Mouse (Mus musculus): Measurements from ENCODE around the gene Mbd3l1.

The Mbd3l1 gene

GRCm38 (mm10) chr9:18478168-18478567 lies at the start of gene Mbd3l1, which contains the start of gene Zfp558:
Gene Mbd3l1, plus strand, starts transcription at chr9:18478359.
Gene Zfp558, minus strand, starts transcription at chr9:18478268.
- no peak for DNase-seq (ENCODE audit: low spot score in 2 of 2)

DNA sequence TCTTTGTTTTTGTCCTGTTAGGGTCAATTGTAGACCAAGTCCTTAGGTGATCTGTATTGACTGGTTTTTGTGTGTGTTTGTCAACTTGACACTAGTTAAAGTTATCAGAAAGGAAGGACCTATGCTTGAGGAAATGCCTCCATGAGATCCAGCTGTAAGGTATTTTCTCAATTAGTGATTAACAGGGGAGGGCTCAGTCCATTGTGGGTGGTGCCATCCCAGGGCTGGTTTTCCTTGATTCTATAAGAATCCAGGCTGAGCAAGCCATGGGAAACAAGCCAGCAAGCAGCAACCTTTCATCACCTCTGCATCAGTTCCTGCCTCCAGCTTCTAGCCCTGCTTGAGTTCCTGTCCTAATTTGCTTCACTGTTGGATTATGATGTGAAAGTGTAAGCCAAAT lies 47.8 kb upstream of the Mbd3l1 start, which contains the start of gene Mbd3l2:
Gene Mbd3l2 (plus strand): TSS at position 301 of the 400 bp plus-strand sequence.
- no peak for DNase-seq (ENCODE audit: low spot score in 2 of 2)

DNA sequence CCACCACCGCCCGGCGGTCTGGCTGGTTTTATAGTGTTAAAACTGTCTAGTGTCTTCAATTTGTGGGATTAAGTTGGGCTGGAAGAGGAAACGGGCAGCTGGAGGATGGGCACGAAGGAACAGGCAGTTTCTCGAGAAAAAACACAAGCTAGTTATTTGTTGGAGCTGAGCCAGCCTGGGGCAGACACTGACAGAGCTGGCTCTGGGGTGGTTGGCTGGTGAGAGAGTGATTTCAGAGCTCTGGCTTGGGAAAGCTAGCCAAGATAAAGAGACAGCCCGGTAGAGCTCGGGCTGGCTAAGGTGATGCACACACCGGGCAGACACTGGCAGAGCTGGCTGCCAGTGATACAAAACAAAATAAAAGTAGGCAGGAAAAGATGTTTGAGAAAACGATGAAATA lies 46.5 kb upstream of the Mbd3l1 start:
- no peak for DNase-seq (ENCODE audit: low spot score in 2 of 2)

GRCm38 (mm10) chr9:18456520-18456919 lies 21.6 kb upstream of the Mbd3l1 start:
- DNase-seq (ENCODE audit: low spot score in 2 of 2) = no peak

DNA sequence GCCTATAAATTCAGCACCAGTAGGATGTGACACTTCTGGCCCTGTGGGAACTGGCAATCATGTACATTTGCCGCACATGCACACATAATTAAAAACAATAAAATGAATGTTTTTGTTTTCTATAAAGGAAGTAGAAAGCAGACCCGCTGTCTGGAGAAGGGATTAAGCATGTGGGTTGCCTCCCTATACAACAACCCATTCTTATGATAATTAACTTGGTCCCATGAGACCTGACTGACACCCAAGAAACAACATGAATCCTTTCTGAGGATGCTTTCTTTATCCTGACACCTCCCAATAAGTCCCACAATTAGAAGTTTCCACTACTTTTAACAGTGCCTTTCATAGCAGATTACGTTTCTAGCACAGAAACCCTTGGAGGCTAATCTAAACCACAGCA lies 10.8 kb upstream of the Mbd3l1 start:
- DNase-seq (ENCODE audit: low spot score in 2 of 2) = no peak

DNA sequence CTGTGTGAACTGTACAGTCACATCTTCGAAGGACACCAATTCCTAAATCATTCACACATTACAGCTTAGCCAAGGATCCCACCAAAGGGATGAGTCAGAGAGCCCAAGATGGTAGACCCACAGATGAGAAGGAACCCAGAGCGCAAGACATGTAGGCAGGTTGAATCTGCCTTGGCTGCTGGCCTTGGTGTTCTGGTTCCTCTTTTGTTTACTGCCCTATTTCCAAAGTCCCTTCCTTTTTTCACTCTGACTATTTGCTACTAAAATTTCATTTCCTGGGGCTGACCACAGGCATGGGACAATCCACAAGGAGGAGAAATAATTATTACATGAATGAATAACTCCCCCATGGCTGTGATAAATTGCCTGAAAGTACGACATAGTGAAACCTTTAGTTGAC lies 10.2 kb upstream of the Mbd3l1 start:
- DNase-seq (ENCODE audit: low spot score in 2 of 2) = no peak

DNA sequence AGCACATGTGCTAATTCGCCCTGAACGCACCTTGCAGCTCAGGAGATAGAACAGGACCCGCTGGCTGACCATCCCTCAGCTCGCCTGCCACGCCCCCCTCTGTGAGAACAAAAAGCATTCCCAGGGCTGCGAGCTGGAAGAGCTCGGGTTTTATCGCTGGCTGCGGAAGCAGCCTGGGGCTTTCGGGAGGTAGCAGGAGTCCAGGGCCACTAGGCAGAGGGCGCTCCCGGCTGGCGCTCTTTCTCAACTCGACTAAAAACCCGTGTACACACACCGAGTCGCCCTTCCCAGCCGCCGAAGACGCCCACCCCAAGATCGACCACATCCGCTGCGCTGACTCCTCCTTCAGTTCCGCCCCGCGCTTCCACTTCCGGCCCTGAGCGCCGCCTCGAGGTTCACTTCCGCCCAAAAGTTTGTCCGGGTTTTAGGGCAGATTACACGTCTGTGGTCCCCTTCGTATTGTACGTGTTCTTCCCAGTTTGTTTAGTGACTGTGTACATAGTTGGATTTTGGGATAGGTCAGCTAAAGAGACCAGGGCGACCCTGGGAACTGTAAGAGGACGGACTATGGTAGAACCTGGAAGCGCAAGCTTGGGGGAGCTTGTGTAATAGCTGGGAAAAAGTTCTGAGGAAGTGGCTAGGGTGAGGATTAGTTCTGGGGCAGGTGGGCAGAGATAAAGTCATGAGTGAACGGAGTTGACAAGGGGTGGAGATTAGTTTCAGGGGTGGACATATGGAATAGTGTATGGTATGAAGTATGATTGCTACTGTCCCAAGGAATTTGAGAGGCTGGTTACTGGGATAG lies 4.6 kb upstream of the Mbd3l1 start:
- DNase-seq (ENCODE audit: low spot score in 2 of 2) = peak; percentile 24 to 58

DNA sequence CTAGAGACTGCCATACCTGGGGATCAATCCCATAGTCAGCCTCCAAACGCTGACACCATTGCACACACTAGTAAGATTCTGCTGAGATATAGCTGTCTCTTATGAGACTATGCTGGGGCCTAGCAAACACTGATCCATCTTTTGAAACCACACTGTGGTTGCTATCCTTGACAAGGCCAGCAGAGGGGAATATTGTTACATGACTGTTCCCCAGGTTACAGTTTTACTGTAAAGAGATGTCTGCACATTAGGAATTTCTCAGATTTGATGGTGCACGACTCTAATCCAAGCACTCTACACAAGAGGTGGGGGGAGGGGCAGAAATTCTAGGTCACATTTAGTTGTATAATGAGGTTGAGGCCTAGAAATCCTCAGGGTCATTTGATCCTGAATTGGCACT lies 29.9 kb downstream of the Mbd3l1 start:
- DNase-seq (ENCODE audit: low spot score in 2 of 2) = no peak
